Mouse (Mus musculus): ENCODE measurements around the gene Efcab10.

The Efcab10 gene

DNA sequence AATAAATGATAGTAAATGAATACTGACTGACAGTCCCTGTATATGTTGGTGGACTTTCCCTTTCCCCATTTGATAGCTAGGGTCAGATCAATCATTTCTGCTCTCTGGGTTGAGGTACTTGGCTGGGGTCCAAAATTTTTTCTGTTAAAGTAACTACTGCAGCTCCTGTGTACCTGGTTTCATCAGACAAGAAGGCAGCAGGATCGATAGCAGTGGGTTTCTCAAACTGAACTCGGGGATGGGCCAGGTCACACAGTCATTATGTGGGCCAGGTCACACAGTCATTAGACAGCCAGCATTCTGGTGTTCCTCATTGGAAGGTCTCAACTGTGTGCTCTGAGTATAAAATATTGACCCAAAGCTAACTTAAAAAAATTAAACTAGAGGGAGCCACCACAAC, 33.1 kb downstream of the Efcab10 start:
- no peak for DNase-seq (ENCODE audit: low spot score)

- peak; percentile 99 for DNase-seq (ENCODE audit: low spot score)
Measured at GRCm38 (mm10) chr12:33429387-33430160, 34.9 kb downstream of the Efcab10 start, which contains the start of gene Twistnb. TSS of gene Twistnb (plus strand) at chr12:33429635.

- DNase-seq (ENCODE audit: low spot score): no peak
Measured at GRCm38 (mm10) chr12:33433812-33434211, 39.2 kb downstream of the Efcab10 start.

- DNase-seq (ENCODE audit: low spot score): no peak
Measured at GRCm38 (mm10) chr12:33434758-33435157, 40.1 kb downstream of the Efcab10 start.
